Mouse (Mus musculus) forebrain, embryonic 16.5 days (tissue): ENCODE measurements around the gene Axin1. TPM values are rescaled to one million over a fixed set of nuclear protein-coding genes. Genes with fewer than 3 reads are reported as not detected.

Experiments used
- ATAC-seq: fragments of 200-750 bp; cut with Nextera tagmentation; 2 replicates; pipeline ENCODE4 v1.8.0; 2017; ENCODE audit warnings: mild to moderate bottlenecking, moderate library complexity
- H3K27ac ChIP-seq: fragments of 300-500 bp; sonication (generic); 2 replicates; pipeline ENCODE4 v1.5.1; 2014; ENCODE audit warnings: low read length, control low read depth
- H3K27me3 ChIP-seq: fragments of 300-500 bp; sonication (generic); replicated peaks from 2 replicates; pipeline ENCODE4 v1.6.1; 2014; ENCODE audit warnings: low read length; ENCODE audit not compliant: control insufficient read depth, insufficient read depth
- H3K36me3 ChIP-seq: fragments of 300-500 bp; sonication (generic); 2 replicates; pipeline ENCODE4 v1.6.1; 2014; ENCODE audit not compliant: control insufficient read depth, insufficient read depth
- H3K4me1 ChIP-seq: fragments of 300-500 bp; sonication (generic); replicated peaks from 2 replicates; pipeline ENCODE4 v1.6.1; 2014; ENCODE audit warnings: low read length; ENCODE audit not compliant: control insufficient read depth, insufficient read depth
- H3K4me2 ChIP-seq: fragments of 300-500 bp; sonication (generic); 2 replicates; pipeline ENCODE4 v1.6.1; 2014; ENCODE audit warnings: mild to moderate bottlenecking, low read length, control low read depth
- H3K4me3 ChIP-seq: fragments of 300-500 bp; sonication (generic); replicated peaks from 2 replicates; pipeline ENCODE4 v1.5.1; 2014; ENCODE audit warnings: mild to moderate bottlenecking, low read length, control low read depth
- H3K9ac ChIP-seq: fragments of 300-500 bp; sonication (generic); replicated peaks from 2 replicates; pipeline ENCODE4 v1.6.1; 2014; ENCODE audit warnings: low read depth, low read length, control low read depth
- H3K9me3 ChIP-seq: fragments of 300-500 bp; sonication (generic); 2 replicates; pipeline ENCODE4 v1.6.1; 2016; ENCODE audit warnings: low read length; ENCODE audit not compliant: control insufficient read depth
- WGBS: fragments of 180-500 bp; shearing (Covaris S2); extraction: QIAGEN DNeasy Blood & Tissue Kit; methylation state at CpG from one replicate; pipeline ENCODE4 v1.1.7; 2014; 5-methylcytosine and 5-hydroxymethylcytosine counted together
- polyA plus RNA-seq: library from polyadenylated mRNA; unstranded; fragments of >200 nt; fragmentation: Nextera tagmentation; extraction: Ambion mirVana; gene quantifications from 2 replicates; pipeline ENCODE4 v1.2.1, GENCODE M21; 2015

Axin1 gene
- polyA plus RNA-seq, 1 experiment from 2014 or later, result 8.3 TPM

GRCm38 (mm10) chr17:26131856-26132853, 6.3 kb upstream of the Axin1 start:
- ATAC-seq, result no peak
- Histone ChIP-seq H3K4me2 (no peak overlapping the region), H3K27ac (peak overlapping the region; percentile 12; the same call in 1 of the 2 replicates), H3K27me3 (no peaks in the 10 kb centered on the region), H3K36me3 (peaks cover 5% of the 10 kb centered on the region), H3K9me3 (no peaks in the 10 kb centered on the region), H3K4me1 (no peaks in the 10 kb centered on the region), H3K9ac (no peak overlapping the region), H3K4me3 (no peak overlapping the region; the same call in 1 of the 2 replicates)
- WGBS, result 68% methylated on average over 18 of the region's 18 CpGs

- Histone ChIP-seq H3K36me3 (no peaks in the 10 kb centered on the region), H3K4me3 (no peak overlapping the region), H3K4me2 (no peak overlapping the region), H3K27me3 (no peaks in the 10 kb centered on the region), H3K27ac (no peak overlapping the region), H3K4me1 (peaks cover 22% of the 10 kb centered on the region), H3K9ac (no peak overlapping the region), H3K9me3 (no peaks in the 10 kb centered on the region)
- no peak for ATAC-seq
- WGBS, result 90% methylated on average over 11 of the region's 11 CpGs
These were observed 1.3 kb upstream of the Axin1 start for GRCm38 (mm10) chr17:26137106-26137750.

- peak overlapping the region; percentile 96 for H3K9ac ChIP-seq
- no peaks in the 10 kb centered on the region for H3K27me3 ChIP-seq
- H3K4me3 ChIP-seq, result peak overlapping the region; percentile 88
- peaks cover 22% of the 10 kb centered on the region for H3K4me1 ChIP-seq
- H3K27ac ChIP-seq, result peak overlapping the region; percentile 49
- H3K36me3 ChIP-seq, result no peaks in the 10 kb centered on the region; the same call in 1 of the 2 replicates
- peak overlapping the region; percentile 58 for H3K4me2 ChIP-seq
- ATAC-seq, result no peak
- 75% methylated on average over 2 of the region's 2 CpGs for whole genome bisulfite sequencing
- no peaks in the 10 kb centered on the region for H3K9me3 ChIP-seq
These were observed 747 bp upstream of the Axin1 start for GRCm38 (mm10) chr17:26137751-26138130.

- H3K27me3 ChIP-seq, result no peaks in the 10 kb centered on the region
- ATAC-seq, result peak; percentile 61
- no peaks in the 10 kb centered on the region for H3K9me3 ChIP-seq
- peak overlapping the region; percentile 94 for H3K27ac ChIP-seq
- WGBS, result 1% methylated on average over 52 of the region's 58 CpGs
- H3K9ac ChIP-seq, result peak overlapping the region; percentile 96
- peaks cover 22% of the 10 kb centered on the region for H3K4me1 ChIP-seq
- peak overlapping the region; percentile 88 for H3K4me3 ChIP-seq
- peak overlapping the region; percentile 85 for H3K4me2 ChIP-seq
- peaks cover 7% of the 10 kb centered on the region; the same call in 1 of the 2 replicates for H3K36me3 ChIP-seq
These were observed 453 bp downstream of the Axin1 start for GRCm38 (mm10) chr17:26138901-26139381.

- H3K4me2 ChIP-seq, result no peak overlapping the region
- 92% methylated on average over 4 of the region's 4 CpGs for WGBS
- peaks cover 7% of the 10 kb centered on the region; the same call in 1 of the 2 replicates for H3K36me3 ChIP-seq
- no peaks in the 10 kb centered on the region for H3K27me3 ChIP-seq
- H3K4me1 ChIP-seq, result peaks cover 21% of the 10 kb centered on the region
- H3K9me3 ChIP-seq, result no peaks in the 10 kb centered on the region
- no peak overlapping the region for H3K27ac ChIP-seq
- no peak overlapping the region for H3K9ac ChIP-seq
- no peak for ATAC-seq
- no peak overlapping the region for H3K4me3 ChIP-seq
These were observed 4.3 kb downstream of the Axin1 start for GRCm38 (mm10) chr17:26142796-26143195.

- H3K4me1 ChIP-seq, result peaks cover 18% of the 10 kb centered on the region
- H3K4me2 ChIP-seq, result no peak overlapping the region
- H3K27me3 ChIP-seq, result no peaks in the 10 kb centered on the region
- 96% methylated on average over 5 of the region's 5 CpGs for WGBS
- no peak overlapping the region for H3K9ac ChIP-seq
- H3K9me3 ChIP-seq, result no peaks in the 10 kb centered on the region
- no peak overlapping the region for H3K4me3 ChIP-seq
- H3K27ac ChIP-seq, result no peak overlapping the region
- H3K36me3 ChIP-seq, result peaks cover 7% of the 10 kb centered on the region; the same call in 1 of the 2 replicates
- ATAC-seq, result no peak
These were observed 4.9 kb downstream of the Axin1 start for GRCm38 (mm10) chr17:26143386-26143785.

GRCm38 (mm10) chr17:26149056-26149455, 10.6 kb downstream of the Axin1 start:
- Histone ChIP-seq H3K4me2 (no peak overlapping the region), H3K27me3 (no peaks in the 10 kb centered on the region), H3K4me1 (no peaks in the 10 kb centered on the region), H3K9ac (no peak overlapping the region), H3K9me3 (no peaks in the 10 kb centered on the region), H3K4me3 (no peak overlapping the region), H3K27ac (no peak overlapping the region), H3K36me3 (peaks cover 14% of the 10 kb centered on the region)
- 86% methylated on average over 2 of the region's 2 CpGs for WGBS
- ATAC-seq, result no peak

- 96% methylated on average over 2 of the region's 2 CpGs for WGBS
- no peak overlapping the region for H3K27ac ChIP-seq
- no peak for ATAC-seq
- H3K4me3 ChIP-seq, result no peak overlapping the region
- peaks cover 14% of the 10 kb centered on the region for H3K36me3 ChIP-seq
- H3K4me2 ChIP-seq, result no peak overlapping the region
- H3K9ac ChIP-seq, result no peak overlapping the region
- no peaks in the 10 kb centered on the region for H3K4me1 ChIP-seq
- no peaks in the 10 kb centered on the region for H3K9me3 ChIP-seq
- no peaks in the 10 kb centered on the region for H3K27me3 ChIP-seq
These were observed 13.6 kb downstream of the Axin1 start for GRCm38 (mm10) chr17:26151886-26152630.
